Mouse (Mus musculus): ENCODE data around the gene Clic1.

DNA sequence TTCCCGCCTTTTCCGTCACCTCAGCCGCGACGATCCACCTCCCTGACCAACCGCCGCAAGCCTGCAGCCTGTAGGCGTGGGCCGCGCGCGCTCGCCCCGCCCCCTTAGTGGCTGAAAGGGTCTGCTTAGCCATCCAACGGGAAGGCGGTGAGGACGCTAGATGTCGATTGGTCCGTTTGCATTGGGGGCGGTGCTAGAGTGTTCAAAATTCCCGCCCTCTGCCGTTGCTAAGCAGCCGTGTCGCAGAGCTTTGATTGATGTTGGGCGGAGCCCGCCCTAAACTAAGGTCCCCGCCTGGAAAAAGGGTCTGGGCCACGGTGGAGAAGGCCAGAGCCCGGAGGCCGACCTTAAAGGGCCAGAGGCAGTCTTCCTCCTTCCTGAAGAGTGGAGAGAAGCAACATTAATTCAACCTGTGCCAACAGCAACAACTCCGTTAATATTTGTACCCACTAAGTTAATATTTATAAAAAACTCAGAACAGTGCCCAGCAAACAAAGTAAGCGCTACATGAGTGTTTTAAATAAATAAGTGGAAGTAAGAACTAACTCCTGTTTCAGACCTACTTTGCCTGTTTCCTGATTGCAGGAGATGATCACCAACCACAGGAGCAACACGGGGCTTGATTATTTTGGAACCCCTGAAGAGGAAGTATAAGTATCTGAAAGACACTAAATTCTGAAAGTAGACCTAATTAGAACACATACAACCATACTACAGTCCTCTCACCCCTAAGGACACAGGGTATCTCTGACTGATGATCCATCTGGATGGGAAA, 2.9 kb upstream of the Clic1 start, which contains the start of gene Msh5:
- TF ChIP-seq CTCF (IDR thresholded peaks at IDR 0.05; ENCODE audit: low read depth), result no peak
- peak; percentile 46 for TF ChIP-seq EP300 (IDR thresholded peaks at IDR 0.05; ENCODE audit: low read depth)

All from liver, postnatal 0 days (tissue).